Mouse (Mus musculus): ENCODE results near the gene Sfxn2. TPM values are rescaled to one million over a fixed set of nuclear protein-coding genes. Genes with fewer than 3 reads are reported as not detected.
A peak's percentile ranks its signal among the peaks of the same experiment; 100 is the strongest.

Sfxn2 gene
- 1 to 10 TPM; 7.4 to 8.3 TPM for total RNA-seq (2021)
- long read RNA-seq, experiment 1, partial matches to known transcripts: 2 of 6 reads
- long read RNA-seq, experiment 1, other reads (novel, unspliced or antisense): 3 of 6 reads
- long read RNA-seq, experiment 2, partial matches to known transcripts: 0 of 4 reads
- long read RNA-seq, experiment 2, other reads (novel, unspliced or antisense): 4 of 4 reads

DNA sequence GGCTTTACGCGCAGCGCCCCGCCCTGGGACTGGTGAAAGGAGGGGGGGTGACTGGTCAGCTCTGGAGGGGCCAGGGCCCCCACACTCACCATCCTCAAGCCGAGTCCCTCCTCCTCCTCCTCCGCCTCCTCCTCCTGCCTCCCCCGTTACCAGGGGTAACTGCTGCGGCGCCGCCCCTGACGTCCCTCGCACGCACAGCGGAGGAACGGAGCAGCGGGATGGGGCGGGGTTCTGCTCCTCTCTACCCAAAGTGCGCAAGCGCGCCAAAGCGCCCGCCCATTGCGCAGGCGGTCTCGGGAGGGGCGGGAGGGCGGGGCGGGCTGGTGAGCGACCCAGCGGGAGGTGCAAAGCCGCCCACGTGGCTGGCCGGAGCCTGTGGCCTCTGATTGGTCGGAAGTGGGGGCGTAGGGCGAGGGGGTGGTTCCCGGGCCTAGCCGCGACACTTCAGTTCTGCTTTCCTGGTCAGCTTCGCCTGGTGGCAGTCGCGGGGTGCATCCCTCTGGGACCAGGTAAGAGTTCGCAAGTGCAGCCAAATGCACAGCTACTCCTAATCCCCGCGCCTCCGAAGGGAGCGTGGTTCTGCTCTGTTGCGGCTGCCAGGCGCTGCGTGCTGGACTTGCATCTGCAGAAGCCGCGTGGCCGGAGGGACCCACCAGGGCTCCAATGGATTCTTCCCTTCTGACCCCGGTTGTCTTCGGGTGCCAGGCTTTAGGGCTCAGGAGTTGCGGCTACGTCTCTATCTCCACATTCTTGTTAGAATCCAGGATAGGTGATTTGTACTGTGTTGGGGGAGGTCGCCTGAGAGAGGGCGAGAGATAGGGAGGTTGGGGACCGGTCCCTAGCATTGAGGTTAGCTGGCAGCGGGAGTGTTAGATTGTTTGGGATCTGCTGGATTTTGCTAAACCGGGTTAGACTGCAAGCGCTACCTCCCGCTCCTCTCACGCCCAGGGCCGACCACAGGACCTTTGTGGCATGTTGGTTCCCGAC lies at the start of gene Sfxn2, which contains the start of gene Arl3:
TSS of gene Sfxn2 (plus strand) at position 415 of the 987 bp plus-strand sequence.
TSS of gene Arl3 (minus strand) at position 248 of the 987 bp plus-strand sequence.
- H3K4me3 ChIP-seq: peak within 1 kb of the TSS; percentile 92
- peak within 1 kb of the TSS; percentile 97 for H3K27ac ChIP-seq
- DNase-seq (ENCODE audit: low spot score in 2 of 2): peak; percentile 91 to 93
- peak; percentile 57 for TF ChIP-seq CTCF (conservative IDR thresholded peaks at IDR 0.05)

DNA sequence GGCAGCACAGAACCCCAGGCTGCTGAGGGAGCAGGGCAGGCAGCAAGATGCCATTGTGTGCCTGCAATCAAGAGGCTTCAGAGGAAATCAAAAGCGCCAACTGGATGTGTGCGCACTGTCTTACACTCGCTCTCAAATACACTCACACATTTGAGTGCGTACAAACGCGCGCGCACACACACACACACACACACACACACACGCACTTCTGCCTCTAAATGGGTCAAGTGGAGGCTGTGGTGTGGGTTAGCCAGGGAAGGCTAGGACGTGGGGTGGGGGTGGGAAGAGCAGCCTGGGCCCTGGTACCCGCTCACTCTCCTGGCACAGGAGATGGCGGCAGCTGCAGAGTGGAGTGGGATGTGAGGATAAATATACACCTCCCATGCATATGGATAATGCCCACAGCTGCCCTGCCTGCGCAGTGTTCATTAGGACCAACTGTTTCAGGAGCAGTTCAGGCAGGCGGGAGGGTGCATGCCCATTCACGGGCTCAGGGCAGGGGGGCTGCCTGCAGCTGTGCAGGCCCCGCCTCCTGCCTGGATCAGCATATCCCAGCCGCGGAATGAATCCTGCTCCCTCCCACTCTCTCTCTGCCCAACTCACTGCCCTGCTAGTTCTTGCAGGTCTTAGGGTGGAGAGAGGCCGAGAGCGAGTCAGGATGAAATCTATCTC lies 49.5 kb upstream of the Sfxn2 start:
- no peak for TF ChIP-seq CTCF (conservative IDR thresholded peaks at IDR 0.05)
- Histone ChIP-seq H3K27ac (peak overlapping the region; percentile 81), H3K4me3 (peak overlapping the region; percentile 45)
- peak; percentile 66 to 79 for DNase-seq (ENCODE audit: low spot score in 2 of 2)

DNA sequence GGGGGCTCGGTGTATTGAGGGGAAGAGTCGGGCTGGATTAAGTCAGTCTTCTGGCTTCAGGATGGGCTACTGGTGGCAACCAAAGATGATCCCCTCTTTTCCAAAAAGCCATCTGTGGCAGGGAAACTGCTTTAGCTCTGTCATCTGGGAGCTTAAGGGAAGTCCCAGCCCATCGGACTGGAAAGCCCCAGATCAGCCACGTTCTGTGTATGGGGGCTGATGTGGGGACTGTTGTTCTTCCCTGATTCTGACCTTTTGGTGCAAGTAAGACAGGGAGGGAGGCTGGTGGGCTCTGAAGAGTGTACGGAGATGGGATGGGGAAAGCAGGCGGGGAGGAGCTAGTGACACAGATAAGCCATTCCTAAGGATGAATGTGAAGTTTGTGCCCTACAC lies 49.0 kb upstream of the Sfxn2 start:
- Histone ChIP-seq H3K27ac (peak overlapping the region; percentile 81), H3K4me3 (peak overlapping the region; percentile 45)
- TF ChIP-seq CTCF (conservative IDR thresholded peaks at IDR 0.05): no peak
- no peak for DNase-seq (ENCODE audit: low spot score in 2 of 2)

DNA sequence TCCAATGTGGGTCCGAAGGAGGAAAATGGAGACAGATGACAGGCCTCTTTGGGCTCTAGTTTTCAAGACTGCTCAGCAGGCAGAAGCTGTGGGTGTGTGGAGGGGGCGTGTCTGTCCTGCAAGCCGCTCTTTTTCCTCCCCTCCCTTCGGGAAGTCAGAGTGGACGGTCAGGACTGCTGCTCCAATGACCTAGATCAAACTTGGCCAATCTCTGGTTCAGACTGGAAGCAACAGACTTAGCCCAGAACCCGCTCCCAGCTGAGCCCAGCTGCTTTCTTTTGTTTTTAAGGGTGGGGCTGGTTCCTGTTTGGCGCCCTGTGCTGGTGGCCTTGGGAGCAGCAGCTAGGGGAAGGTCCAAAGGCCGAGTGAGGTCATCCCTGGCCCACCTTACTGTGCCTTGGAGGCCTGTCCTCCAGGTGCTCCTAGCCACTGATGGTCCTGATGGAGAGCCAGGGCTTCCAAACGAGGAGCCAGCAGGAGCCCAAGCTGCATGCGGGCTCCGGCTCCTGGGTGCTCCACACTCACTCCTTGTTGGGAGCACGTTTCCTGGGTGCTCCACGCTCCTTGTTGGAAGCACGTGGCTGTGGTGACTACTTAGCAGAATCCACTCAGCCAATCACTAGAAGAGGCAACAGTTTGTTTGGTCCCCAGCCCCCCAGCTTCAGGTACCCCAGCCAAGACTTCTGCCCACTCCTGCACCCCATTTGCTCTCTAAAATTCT lies 48.4 kb upstream of the Sfxn2 start:
- no peak for DNase-seq (ENCODE audit: low spot score in 2 of 2)
- TF ChIP-seq CTCF (conservative IDR thresholded peaks at IDR 0.05): peak; percentile 55

DNA sequence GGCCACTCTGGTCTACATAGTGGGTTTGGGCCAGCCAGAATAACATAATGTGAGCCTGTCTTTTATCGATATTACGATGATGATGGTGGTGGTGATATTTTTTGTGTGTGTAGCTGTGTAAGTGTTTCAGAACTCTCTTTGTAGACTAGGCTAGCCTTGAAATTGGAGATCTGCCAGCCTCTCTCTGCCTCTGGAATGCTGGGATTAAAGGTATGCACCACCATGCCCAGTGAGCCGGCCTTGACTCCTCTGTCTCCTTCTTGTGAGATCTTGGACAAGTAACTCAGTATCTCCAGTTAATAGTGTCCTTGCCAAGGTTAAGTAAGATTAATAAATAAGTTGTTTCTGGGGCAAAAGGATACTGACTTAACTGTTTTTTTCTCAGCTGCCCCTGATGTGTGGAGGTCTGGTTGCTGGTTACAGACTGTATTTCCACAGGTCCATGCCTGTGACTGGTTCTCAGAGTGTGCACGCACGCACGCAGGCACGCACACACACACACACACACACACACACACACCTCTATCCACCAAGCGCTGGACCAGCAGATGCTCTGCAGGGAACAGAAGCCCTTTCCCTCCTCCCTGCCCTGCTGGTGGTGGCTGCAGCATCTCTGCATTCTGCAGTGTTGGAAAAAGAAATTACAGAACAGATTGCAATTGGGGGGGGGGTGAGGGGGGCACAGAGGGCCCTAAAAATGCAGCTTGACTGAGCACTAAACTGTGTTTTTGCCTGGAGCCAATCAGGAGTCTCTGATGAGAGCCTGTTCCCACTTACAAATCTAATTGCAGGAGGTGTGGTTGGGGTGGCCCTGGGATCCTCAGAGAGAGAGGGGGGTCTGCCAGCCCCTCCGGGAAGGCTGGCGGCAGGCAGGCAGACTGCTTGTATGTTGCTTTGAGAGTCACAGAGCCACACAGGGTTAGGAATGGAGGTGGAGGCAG lies 47.2 kb upstream of the Sfxn2 start:
- no peak for TF ChIP-seq CTCF (conservative IDR thresholded peaks at IDR 0.05)
- no peak for DNase-seq (ENCODE audit: low spot score in 2 of 2)
- H3K27ac ChIP-seq: peak overlapping the region; percentile 81; the same call in 1 of the 2 replicates
- no peak overlapping the region for H3K4me3 ChIP-seq

More for the DNA sequence above, 48.4 kb upstream of the Sfxn2 start:
- H3K4me3 ChIP-seq: peak overlapping the region; percentile 45; the same call in 1 of the 2 replicates
- H3K27ac ChIP-seq: peak overlapping the region; percentile 81

DNA sequence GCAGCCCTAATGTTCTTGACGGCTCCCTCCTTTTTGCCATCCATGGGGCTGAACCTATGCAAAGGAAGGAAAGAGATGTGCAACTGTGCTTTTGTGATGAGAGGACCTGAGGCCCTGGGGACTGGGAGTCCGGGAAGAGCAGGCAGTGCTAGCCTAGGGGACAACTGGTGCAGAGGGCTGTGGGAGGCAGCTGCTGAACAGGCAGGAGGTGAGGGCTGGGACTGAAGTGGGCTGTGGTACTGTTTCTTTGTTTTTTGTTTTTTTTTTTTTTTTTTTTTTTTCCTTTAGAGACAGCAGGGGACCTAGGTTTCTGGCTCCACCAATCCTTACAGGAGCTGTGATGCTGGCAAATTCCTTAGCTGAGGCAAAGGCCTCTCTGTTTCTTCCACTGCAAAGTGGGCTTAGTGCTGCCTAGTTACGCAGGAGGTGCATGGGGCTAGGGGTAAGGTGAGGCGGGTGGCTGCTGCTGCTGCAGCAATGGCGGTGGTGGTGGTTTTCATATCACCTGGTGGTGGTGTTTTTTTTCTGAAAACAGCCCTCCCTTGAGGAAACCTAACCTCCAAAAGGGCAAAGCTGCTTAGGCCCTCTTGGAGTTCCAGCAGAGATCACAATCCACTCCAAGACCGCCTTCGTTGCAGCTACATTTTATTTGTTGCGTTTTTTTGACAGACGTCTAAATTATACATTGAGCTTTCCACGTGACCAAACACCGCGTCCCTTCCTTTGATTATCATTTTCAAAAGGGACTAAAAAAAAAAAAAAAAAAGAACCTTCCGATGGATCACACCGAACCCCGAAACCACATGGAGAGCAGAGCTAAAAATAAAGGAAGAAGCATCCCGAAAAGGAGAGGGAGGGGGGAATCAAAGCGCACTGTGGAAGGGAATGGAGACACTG lies 45.3 kb upstream of the Sfxn2 start:
- peak overlapping the region; percentile 93 for H3K27ac ChIP-seq
- peak overlapping the region; percentile 53 for H3K4me3 ChIP-seq
- no peak for TF ChIP-seq CTCF (conservative IDR thresholded peaks at IDR 0.05)
- DNase-seq (ENCODE audit: low spot score in 2 of 2): no peak

DNA sequence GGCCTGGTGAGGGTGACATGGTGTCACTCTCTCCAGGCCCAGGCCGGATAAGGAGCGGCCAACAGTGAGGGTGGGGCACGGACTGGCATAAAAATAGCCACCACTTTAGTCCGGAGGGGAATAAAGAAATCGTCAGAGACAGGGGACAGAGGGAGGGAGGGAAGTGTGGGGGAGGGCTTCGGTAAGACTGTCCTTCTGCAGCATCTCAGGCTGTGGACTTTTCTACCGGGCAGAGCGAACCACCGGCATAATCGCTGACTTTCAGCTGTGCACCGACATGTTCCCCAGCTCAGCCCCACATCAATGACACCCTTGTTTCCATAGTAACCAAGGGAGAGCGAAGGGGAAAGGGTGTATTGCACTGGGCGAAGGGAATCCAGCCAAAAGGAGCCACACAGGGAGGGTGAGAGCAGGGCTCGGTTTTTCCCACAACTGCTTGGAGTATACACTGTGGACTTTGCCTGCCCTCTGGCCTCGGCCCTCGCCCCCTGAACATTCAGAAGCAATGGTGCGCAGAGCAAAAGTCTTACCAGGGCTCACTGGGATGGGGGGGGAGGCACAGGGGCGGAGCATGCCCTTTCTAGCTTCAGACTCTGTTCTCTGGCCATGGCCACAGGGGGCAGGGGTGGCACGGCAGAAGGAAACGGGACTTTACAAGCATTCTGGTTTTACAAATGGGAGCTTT lies 44.5 kb upstream of the Sfxn2 start:
- peak; percentile 44 to 60 for DNase-seq (ENCODE audit: low spot score in 2 of 2)
- H3K27ac ChIP-seq: peak overlapping the region; percentile 93
- H3K4me3 ChIP-seq: peak overlapping the region; percentile 53
- peak; percentile 57 for TF ChIP-seq CTCF (conservative IDR thresholded peaks at IDR 0.05)

DNA sequence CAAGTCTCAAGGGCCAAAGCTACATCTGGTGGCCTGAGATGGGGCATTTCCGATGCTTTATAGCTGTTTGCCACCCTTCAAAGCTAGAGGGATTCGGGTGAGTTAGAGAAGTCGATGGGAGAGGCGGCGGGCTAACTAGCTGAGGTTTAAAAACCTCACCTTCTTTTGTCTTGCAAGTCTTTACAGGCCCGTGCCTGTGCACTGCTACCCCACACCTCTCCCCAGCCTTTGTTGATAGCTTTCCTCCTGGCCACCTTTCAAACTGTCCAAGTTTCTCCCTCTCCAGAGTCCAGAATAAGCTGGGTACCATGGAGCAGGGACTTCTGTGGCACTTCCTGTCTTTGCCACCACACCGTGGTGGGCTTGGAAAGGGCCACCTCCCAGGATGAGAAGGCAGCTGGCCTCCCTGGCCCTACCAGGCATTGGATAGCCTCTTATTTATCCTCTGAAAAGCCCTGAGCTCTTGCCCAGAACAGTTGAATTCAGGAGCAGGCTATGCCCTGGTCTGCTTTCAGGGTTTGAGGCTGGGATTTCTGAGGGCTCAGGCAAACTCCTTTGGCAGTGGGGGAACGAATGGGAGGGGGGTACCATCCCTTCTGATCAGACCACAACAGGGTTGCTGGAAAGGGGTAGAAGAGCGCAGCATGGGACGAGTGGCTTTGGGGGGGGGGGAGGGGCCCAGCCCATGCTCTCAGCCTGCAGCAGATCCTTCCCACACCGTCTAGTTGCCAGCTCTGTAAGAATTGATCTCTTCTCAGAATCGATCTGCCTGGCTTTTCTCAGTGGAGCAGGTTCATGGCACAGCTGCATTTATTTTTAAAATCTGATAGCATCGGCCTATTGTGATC lies 43.3 kb upstream of the Sfxn2 start:
- TF ChIP-seq CTCF (conservative IDR thresholded peaks at IDR 0.05): no peak
- Histone ChIP-seq H3K27ac (peak overlapping the region; percentile 93), H3K4me3 (no peak overlapping the region)
- DNase-seq (ENCODE audit: low spot score in 2 of 2): no peak

DNA sequence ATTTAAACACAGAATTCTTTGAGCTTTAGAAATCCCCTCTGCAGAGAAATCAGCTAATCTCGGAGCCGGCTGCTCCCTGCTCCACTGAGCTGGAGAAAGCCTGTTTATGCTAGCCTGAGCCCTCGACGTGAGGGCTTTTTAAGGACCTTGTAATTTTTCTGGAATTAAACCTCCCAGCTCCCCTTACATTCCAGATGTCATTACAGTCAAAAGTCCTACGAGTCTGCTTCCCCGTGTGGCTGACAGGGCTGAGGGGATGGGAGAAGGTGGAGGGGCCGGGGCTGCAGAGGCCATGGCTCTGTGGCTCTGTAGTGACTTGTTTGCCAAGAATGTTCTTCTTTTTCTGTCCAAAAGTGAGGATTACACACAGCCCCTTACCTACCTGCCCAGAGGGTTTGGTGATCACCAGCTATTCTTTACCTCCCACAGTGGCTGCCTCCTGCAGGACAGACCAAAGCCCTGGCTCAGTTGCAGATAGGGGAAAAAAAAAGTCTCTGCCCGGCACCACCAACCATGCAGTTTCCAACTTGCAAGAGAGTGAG lies 42.6 kb upstream of the Sfxn2 start:
- peak overlapping the region; percentile 93 for H3K27ac ChIP-seq
- H3K4me3 ChIP-seq: no peak overlapping the region
- TF ChIP-seq CTCF (conservative IDR thresholded peaks at IDR 0.05): peak; percentile 16; the same call in 1 of the 2 replicates
- DNase-seq (ENCODE audit: low spot score in 2 of 2): no peak

Measured in layer of hippocampus, adult 2 months (tissue).